Mouse (Mus musculus): ENCODE results near the gene 9430097D07Rik. TPM values are rescaled to one million over a fixed set of nuclear protein-coding genes. Genes with fewer than 3 reads are reported as not detected.

Gene 9430097D07Rik
- total RNA-seq, 2 experiments from 2014 or later, result not detected

DNA sequence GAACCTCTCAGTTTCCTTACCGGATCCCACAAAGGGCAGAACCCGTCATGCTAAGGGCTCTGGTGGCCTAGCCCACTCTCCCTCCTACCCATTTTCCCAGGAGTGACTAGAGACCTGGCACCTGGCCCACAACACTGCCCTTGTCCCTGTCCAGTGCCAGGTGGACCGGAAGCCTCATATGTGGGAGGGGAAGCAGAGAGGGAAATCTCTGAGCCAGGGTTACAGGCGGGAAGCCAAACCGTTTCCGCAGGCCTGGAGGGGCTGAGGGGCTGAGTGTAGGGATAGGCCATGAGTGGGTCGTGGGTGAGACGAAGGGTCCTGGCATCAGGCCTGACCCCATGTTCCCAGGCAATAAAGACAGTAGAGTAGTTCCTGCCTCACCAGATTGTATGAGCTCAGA lies 23.0 kb upstream of the 9430097D07Rik start:
- peak; percentile 50 to 56 for DNase-seq
- intact Hi-C loops (cut with DNase I), result no loop called here

- DNase-seq, result no peak
- intact Hi-C loops (cut with DNase I), result no loop called here
Observed at GRCm38 (mm10) chr2:32597699-32598098, 22.2 kb upstream of the 9430097D07Rik start.

- intact Hi-C loops (cut with DNase I), result no loop called here
- no peak for DNase-seq
Observed at GRCm38 (mm10) chr2:32597248-32597647, 21.8 kb upstream of the 9430097D07Rik start.

DNA sequence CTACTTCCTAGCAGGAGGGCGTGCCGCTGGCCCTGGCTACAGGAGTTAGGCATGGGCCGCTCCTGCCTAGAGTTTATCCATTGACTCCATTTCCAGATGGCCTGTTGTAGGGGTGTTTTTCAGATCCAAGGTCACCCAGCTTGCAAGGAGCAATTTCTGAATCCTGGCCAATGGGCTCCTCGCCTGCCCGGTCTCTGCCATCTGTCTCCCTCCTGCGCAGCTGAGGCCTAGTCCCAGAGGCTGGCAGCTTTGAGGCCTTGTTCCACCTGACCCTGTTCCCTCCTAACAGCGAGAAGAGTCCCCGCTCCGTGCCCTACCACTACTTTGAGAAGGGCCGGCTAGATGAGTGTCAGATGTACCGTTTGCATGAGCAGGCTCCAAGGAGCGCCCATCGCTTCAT lies 21.2 kb upstream of the 9430097D07Rik start:
- intact Hi-C loops (cut with DNase I), result no loop called here

DNA sequence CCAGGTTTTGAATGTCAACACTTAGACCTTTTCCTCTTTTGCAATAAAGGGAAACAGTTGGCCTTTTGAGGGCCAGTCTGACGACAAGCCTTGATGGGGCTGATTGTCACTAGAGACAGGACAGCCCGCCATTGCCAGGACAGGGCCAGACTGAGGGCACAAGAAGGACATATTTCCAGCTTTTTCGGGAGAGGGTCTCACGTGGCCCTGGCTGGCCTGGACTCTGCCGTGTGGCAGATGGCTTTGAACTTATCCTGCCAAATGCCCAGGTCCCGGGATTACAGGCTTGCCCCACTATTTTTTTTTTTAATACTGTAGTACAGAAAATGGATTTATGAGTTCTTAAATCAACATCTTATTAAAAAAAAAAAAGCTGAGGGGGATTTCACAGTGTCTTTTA lies 15.8 kb upstream of the 9430097D07Rik start:
- intact Hi-C loops (cut with DNase I), result no loop called here

More for the DNA sequence above, 21.2 kb upstream of the 9430097D07Rik start:
- DNase-seq, result no peak

GRCm38 (mm10) chr2:32590224-32590623 lies 14.7 kb upstream of the 9430097D07Rik start:
- intact Hi-C loops (cut with DNase I), result no loop called here
- DNase-seq, result no peak

More for the DNA sequence above, 15.8 kb upstream of the 9430097D07Rik start:
- no peak for DNase-seq

- peak; percentile 58 to 61 for DNase-seq
- intact Hi-C loops (cut with DNase I), result no loop called here
Observed at GRCm38 (mm10) chr2:32589213-32589795, 13.8 kb upstream of the 9430097D07Rik start.

GRCm38 (mm10) chr2:32587731-32588321 lies 12.3 kb upstream of the 9430097D07Rik start:
- DNase-seq, result peak; percentile 47 to 56
- intact Hi-C loops (cut with DNase I), result no loop called here

GRCm38 (mm10) chr2:32586871-32587351 lies 11.4 kb upstream of the 9430097D07Rik start, which contains the start of gene St6galnac4:
Gene St6galnac4 (plus strand): TSS chr2:32587095.
- intact Hi-C loops (cut with DNase I), result no loop called here

GRCm38 (mm10) chr2:32585149-32585714 lies 9.7 kb upstream of the 9430097D07Rik start:
- no peak for DNase-seq
- intact Hi-C loops (cut with DNase I), result loop anchor here (2.0 kb wide), 1 partner anchor 104 kb away; no protein-coding TSS in a partner anchor

More at GRCm38 (mm10) chr2:32586871-32587351, 11.4 kb upstream of the 9430097D07Rik start, which contains the start of gene St6galnac4:
- DNase-seq, result peak; percentile 93 to 94

DNA sequence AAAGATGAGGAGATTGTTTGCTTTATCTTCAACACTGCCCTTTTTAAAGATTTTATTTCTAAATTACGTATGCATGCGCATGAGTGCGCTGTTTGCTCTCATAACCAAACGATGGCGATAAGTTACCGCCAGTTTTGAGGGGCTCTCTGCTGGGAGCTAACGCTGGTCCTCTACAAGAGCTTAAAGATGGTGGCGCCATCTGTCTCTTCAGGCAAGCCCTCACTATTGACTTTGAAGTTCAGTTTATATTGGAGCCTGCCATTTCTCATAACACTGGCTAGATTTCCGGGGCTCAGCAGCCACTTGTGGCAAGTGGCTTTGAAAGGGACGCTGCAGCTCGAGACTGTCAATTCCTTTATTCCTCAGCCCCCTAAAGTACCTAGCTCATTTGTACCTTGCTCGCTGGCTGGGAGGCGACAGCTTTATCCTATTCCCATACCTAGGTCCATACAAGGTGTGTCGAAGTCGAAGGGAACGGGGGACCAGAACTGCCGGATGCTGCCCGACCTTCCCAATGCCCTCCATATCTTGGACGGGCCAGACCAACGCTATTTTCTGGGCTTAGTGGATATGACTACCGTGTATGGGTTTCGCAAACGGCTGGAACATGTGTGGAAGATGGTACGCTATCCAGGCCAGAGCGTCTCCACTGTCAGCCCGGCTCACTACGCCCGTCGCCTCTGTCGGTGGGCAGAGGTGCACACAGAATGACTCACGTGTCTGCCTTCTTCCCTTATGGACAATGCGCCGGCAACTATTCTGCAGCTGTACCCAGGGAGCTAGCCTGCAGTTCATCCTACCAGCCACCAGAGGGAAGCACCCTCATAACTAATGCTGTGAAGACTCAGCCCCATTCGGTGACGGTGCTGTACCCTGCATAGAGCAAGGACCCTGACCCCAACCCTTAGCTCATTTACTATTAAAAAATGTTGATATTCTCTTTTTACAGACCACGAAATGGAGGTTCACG lies 7.6 kb upstream of the 9430097D07Rik start:
- peak; percentile 79 to 88 for DNase-seq
- intact Hi-C loops (cut with DNase I), result loop anchor here (1.0 kb wide), 1 partner anchor 19 kb away; no protein-coding TSS in a partner anchor

DNA sequence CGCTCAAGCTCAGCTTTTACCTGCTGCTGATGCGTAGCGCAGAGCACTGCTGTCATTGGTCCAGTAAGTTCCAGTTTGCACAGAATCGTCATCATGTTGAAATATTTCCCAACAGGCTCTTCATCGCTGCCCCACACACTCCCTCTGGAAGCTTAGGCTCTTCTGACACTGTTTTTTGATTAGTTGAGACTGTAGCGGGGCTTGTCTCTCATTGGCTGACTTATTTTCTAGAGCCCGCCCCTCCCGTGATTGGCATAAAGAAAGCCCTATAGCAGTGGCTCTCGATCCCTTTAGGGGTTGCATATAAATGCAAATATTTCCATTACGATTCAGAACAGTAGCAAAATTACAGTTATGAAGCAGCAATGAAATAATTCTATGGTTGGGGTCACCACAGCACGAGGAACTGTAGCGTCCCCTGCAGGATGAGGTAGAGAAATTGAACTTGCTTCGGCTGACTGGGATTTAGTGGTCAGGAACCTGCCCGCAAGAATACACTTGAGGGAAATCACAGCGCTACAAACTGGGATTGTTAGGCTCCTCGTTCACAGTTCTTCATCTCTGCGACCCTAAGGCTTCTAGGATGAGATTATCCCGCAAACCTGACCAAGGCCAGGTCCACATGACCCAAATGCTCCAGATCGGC lies 6.1 kb upstream of the 9430097D07Rik start:
- intact Hi-C loops (cut with DNase I), result no loop called here
- DNase-seq, result no peak

- intact Hi-C loops (cut with DNase I), result loop anchor here (5.0 kb wide), 1 partner anchor 34 kb away; no protein-coding TSS in a partner anchor
- peak; percentile 38 to 46 for DNase-seq
Observed at GRCm38 (mm10) chr2:32578146-32579046, 2.9 kb upstream of the 9430097D07Rik start.

- no peak for DNase-seq
- intact Hi-C loops (cut with DNase I), result loop anchor here (5.0 kb wide), 1 partner anchor 36 kb away; no protein-coding TSS in a partner anchor
Observed at GRCm38 (mm10) chr2:32576532-32576931, 1.0 kb upstream of the 9430097D07Rik start.

GRCm38 (mm10) chr2:32574901-32575585 lies 441 bp downstream of the 9430097D07Rik start:
- intact Hi-C loops (cut with DNase I), result loop anchor here (5.0 kb wide), 1 partner anchor 37 kb away; no protein-coding TSS in a partner anchor
- peak; percentile 44 to 68 for DNase-seq

- intact Hi-C loops (cut with DNase I), result no loop called here
Observed at GRCm38 (mm10) chr2:32574497-32574896, 987 bp downstream of the 9430097D07Rik start, which contains the start of gene Pip5kl1. Gene Pip5kl1 (plus strand): TSS chr2:32574797.

GRCm38 (mm10) chr2:32572196-32572595 lies 3.3 kb downstream of the 9430097D07Rik start:
- intact Hi-C loops (cut with DNase I), result no loop called here
- no peak for DNase-seq

More at GRCm38 (mm10) chr2:32574497-32574896, 987 bp downstream of the 9430097D07Rik start, which contains the start of gene Pip5kl1:
- no peak for DNase-seq
